8 mouse cellular contexts compared by ENCODE assay signal in genomic region chr2:24763115-24763557, GRCm38 (mm10). TPM values are rescaled to one million over a fixed set of nuclear protein-coding genes. Genes with fewer than 3 reads are reported as not detected.
A peak's percentile ranks its signal among the peaks of the same experiment; 100 is the strongest.
DNase-seq lines count a peak whose midpoint lies in the region; ATAC-seq and TF ChIP-seq lines count a peak whose summit lies in the region.

Cacna1b (minus strand) TSS chr2:24763152.

- H3K4me1 ChIP-seq in heart, adult 2 months (ENCODE audit: control insufficient read depth, insufficient read depth, low read length): no peaks in the 10 kb centered on the region; the same call in 1 of the 2 replicates
- H3K4me1 ChIP-seq in liver, embryonic 15.5 days (replicated peaks): peaks cover 17% of the 10 kb centered on the region

- H3K4me2 ChIP-seq in liver, embryonic 15.5 days: peak within 1 kb of the TSS; percentile 72

- peak; percentile 28 for DNase-seq in urinary bladder, adult 2 months (ENCODE audit: low spot score)
- no peak for DNase-seq in urinary bladder, postnatal 10 days (ENCODE audit: low spot score)
- DNase-seq in embryo, embryonic 11 days: peak; percentile 91
- peak; percentile 36 to 55 for DNase-seq in heart, adult 2 months
- peak; percentile 89 for DNase-seq in layer of hippocampus, adult 11-12 months (ENCODE audit: low spot score)
- peak; percentile 55 for DNase-seq in ovary, postnatal 36 days (ENCODE audit: low spot score)
- peak; percentile 79 for DNase-seq in thymus, postnatal 14 days

- under 1% methylated on average over 42 of the region's 42 CpGs for WGBS in heart, adult 2 months
- under 1% methylated on average over 38 of the region's 42 CpGs for WGBS in liver, embryonic 15.5 days (ENCODE audit: insufficient replicate concordance)

- no peaks in the 10 kb centered on the region for H3K79me2 ChIP-seq in heart, adult 2 months (replicated peaks; ENCODE audit: control insufficient read depth, insufficient read depth, low read length)

- H3K4me3 ChIP-seq in heart, adult 2 months: peak within 1 kb of the TSS; percentile 32
- peak within 1 kb of the TSS; percentile 45 for H3K4me3 ChIP-seq in liver, embryonic 15.5 days (replicated peaks)

- no peaks in the 10 kb centered on the region for H3K9me3 ChIP-seq in liver, embryonic 15.5 days (replicated peaks)

- no peak for TF ChIP-seq CTCF in heart, adult 2 months (IDR thresholded peaks at IDR 0.05)

- TF ChIP-seq EP300 in heart, adult 2 months (IDR thresholded peaks at IDR 0.05; ENCODE audit: insufficient read depth, low read depth, low read length): no peak

- intact Hi-C loops in heart, adult 2 months (cut with DNase I): no loop called here

- ATAC-seq in liver, embryonic 15.5 days (ENCODE audit: insufficient read depth): peak; percentile 49

- H3K27ac ChIP-seq in heart, adult 2 months: no peak within 1 kb of the TSS
- H3K27ac ChIP-seq in liver, embryonic 15.5 days (replicated peaks): no peak within 1 kb of the TSS

- H3K27me3 ChIP-seq in heart, adult 2 months (ENCODE audit: control insufficient read depth, insufficient read depth, low read length): peaks cover 12% of the 10 kb centered on the region
- peaks cover 51% of the 10 kb centered on the region for H3K27me3 ChIP-seq in liver, embryonic 15.5 days

- H3K9ac ChIP-seq in heart, adult 2 months (ENCODE audit: low read depth, low read length): no peak within 1 kb of the TSS
- H3K9ac ChIP-seq in liver, embryonic 15.5 days: no peak within 1 kb of the TSS

- TF ChIP-seq POLR2A in heart, adult 2 months (IDR thresholded peaks at IDR 0.05; ENCODE audit: insufficient read depth, low read depth, low read length): no peak

- H3K36me3 ChIP-seq in heart, adult 2 months (ENCODE audit: control insufficient read depth, insufficient read depth, low read length): no peaks in the 10 kb centered on the region
- H3K36me3 ChIP-seq in liver, embryonic 15.5 days (replicated peaks): no peaks in the 10 kb centered on the region

RNA-seq across cellular contexts. Expression of gene Cacna1b, which starts in this region (rescaled TPM):
- 1.4 and 1.6 TPM in 2 replicates for polyA plus RNA-seq in urinary bladder, adult 2 months (2012; rRNA removed)
- total RNA-seq in heart, adult 2 months (2021): under 1 TPM; 0.05 to 0.09 TPM
- 0.12 and 0.25 TPM in 2 replicates for polyA plus RNA-seq in heart, adult 2 months (2012; rRNA removed)
- 0.01 and 0.02 TPM in 2 replicates for polyA plus RNA-seq in liver, embryonic 15.5 days (2015; fragmentation: Nextera tagmentation; extraction: Ambion mirVana)

Comparison
In these comparisons a context has a peak if more than half of its experiments do, and no peak if none do; other contexts are left out.
1. Peak in DNase-seq and H3K4me3 ChIP-seq in heart, adult 2 months; RNA of the gene not detected or under 1 TPM.
2. Peak in ATAC-seq, H3K4me3 ChIP-seq and H3K4me2 ChIP-seq in liver, embryonic 15.5 days; RNA of the gene not detected or under 1 TPM.